Mouse (Mus musculus): ENCODE measurements around the gene Rab3d. TPM values are rescaled to one million over a fixed set of nuclear protein-coding genes. Genes with fewer than 3 reads are reported as not detected.

Gene Rab3d
- polyA plus RNA-seq, 1 experiment from 2014 or later, result 41.4 TPM

GRCm38 (mm10) chr9:21958372-21958771, 40.4 kb upstream of the Rab3d start:
- Histone ChIP-seq H3K27me3 (ENCODE audit: control insufficient read depth, insufficient read depth, low read length) (peaks cover 14% of the 10 kb centered on the region), H3K4me2 (replicated peaks; ENCODE audit: low read depth, low read length) (no peak overlapping the region), H3K9ac (replicated peaks; ENCODE audit: low read depth, low read length) (no peak overlapping the region), H3K4me3 (ENCODE audit: low read depth, low read length) (no peak overlapping the region), H3K36me3 (ENCODE audit: control insufficient read depth, insufficient read depth, low read length) (no peaks in the 10 kb centered on the region), H3K9me3 (ENCODE audit: control insufficient read depth, low read depth, low read length) (no peaks in the 10 kb centered on the region), H3K4me1 (ENCODE audit: control insufficient read depth, insufficient read depth, low read length) (peaks cover 16% of the 10 kb centered on the region; the same call in 1 of the 2 replicates), H3K27ac (ENCODE audit: low read length) (no peak overlapping the region)
- ATAC-seq (ENCODE audit: insufficient number of reproducible peaks, insufficient read depth, low FRiP score, low read depth), result no peak
- 72% methylated on average over 5 of the region's 5 CpGs for WGBS

DNA sequence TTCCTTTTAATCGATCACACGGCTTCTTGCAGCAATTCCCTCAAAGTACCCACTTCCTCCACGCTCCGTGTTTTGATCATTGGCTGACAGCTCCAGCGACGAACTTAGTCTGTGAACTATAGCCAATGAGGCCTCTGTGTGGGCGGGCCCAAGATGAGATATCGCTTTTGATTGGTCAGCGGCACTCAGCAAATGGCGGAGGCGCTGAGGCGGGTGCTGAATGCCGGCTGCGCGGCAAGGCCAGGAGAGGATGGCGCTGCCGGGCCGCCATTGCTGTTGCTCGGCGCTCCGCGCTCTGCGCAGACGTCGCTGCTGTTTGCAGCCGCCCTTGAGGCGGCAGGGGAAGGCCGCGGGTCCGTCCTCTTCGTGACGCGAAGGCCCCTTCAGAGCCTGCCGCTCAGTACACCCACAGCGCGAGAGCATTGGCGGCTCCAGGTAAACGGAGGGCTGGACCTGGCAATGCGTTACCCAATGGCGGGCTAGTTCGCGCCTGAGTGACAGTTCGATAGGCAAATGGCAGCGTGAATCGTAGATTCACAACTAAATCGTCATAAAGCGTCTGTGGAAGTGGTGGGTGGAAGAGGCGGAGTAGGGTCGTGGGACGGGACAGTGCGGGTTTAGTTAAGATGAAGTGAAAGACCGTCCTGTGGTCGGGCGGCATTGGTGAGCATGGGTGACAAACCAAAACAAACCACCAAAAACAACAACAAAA, 37.7 kb upstream of the Rab3d start, which contains the start of gene Swsap1:
Gene Swsap1 (plus strand): TSS at position 186 of the 712 bp plus-strand sequence.
- under 1% methylated on average over 54 of the region's 54 CpGs for WGBS
- ATAC-seq (ENCODE audit: insufficient number of reproducible peaks, insufficient read depth, low FRiP score, low read depth), result peak; percentile 97
- peak within 1 kb of the TSS; percentile 87 for H3K27ac ChIP-seq (ENCODE audit: low read length)

GRCm38 (mm10) chr9:21955225-21955569, 37.2 kb upstream of the Rab3d start:
- 2% methylated on average over 18 of the region's 18 CpGs for WGBS
- H3K9ac ChIP-seq (replicated peaks; ENCODE audit: low read depth, low read length), result peak overlapping the region; percentile 57
- H3K9me3 ChIP-seq (ENCODE audit: control insufficient read depth, low read depth, low read length), result no peaks in the 10 kb centered on the region
- peak overlapping the region; percentile 66 for H3K4me3 ChIP-seq (ENCODE audit: low read depth, low read length)
- peak overlapping the region; percentile 59 for H3K4me2 ChIP-seq (replicated peaks; ENCODE audit: low read depth, low read length)
- peak; percentile 73 for ATAC-seq (ENCODE audit: insufficient number of reproducible peaks, insufficient read depth, low FRiP score, low read depth)
- H3K36me3 ChIP-seq (ENCODE audit: control insufficient read depth, insufficient read depth, low read length), result no peaks in the 10 kb centered on the region
- H3K27ac ChIP-seq (ENCODE audit: low read length), result peak overlapping the region; percentile 87; the same call in 1 of the 2 replicates
- no peaks in the 10 kb centered on the region for H3K4me1 ChIP-seq (ENCODE audit: control insufficient read depth, insufficient read depth, low read length)
- H3K27me3 ChIP-seq (ENCODE audit: control insufficient read depth, insufficient read depth, low read length), result peaks cover under 1% of the 10 kb centered on the region; the same call in 1 of the 2 replicates

More for the DNA sequence above, 37.7 kb upstream of the Rab3d start, which contains the start of gene Swsap1:
- Histone ChIP-seq H3K27me3 (ENCODE audit: control insufficient read depth, insufficient read depth, low read length) (peaks cover 6% of the 10 kb centered on the region), H3K36me3 (ENCODE audit: control insufficient read depth, insufficient read depth, low read length) (no peaks in the 10 kb centered on the region), H3K9ac (replicated peaks; ENCODE audit: low read depth, low read length) (peak within 1 kb of the TSS; percentile 57), H3K4me1 (ENCODE audit: control insufficient read depth, insufficient read depth, low read length) (no peaks in the 10 kb centered on the region; the same call in 1 of the 2 replicates), H3K9me3 (ENCODE audit: control insufficient read depth, low read depth, low read length) (no peaks in the 10 kb centered on the region), H3K4me2 (replicated peaks; ENCODE audit: low read depth, low read length) (peak within 1 kb of the TSS; percentile 59), H3K4me3 (ENCODE audit: low read depth, low read length) (peak within 1 kb of the TSS; percentile 66)

DNA sequence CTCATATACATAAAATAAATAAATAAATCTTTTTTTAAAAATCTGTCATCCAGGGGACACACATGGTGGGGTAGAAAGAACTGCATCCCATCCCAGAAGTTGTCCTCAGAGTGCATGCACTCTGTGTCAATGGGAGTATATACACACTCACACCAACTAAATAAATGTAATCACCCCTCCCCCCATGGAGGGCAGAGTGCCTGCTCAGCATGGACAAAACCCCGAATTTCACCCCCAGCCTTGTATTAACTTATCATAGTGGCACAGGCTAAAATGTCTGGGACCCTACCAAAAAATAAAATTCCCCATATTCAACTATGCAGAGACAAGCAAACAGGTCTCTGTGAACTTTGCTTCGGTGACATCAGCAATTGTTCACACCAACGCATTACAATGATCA, 36.6 kb upstream of the Rab3d start:
- ATAC-seq (ENCODE audit: insufficient number of reproducible peaks, insufficient read depth, low FRiP score, low read depth), result no peak
- H3K27ac ChIP-seq (ENCODE audit: low read length), result no peak overlapping the region
- WGBS, result 73% methylated on average over 3 of the region's 3 CpGs
- H3K4me3 ChIP-seq (ENCODE audit: low read depth, low read length), result no peak overlapping the region
- 0 out of 2 replicates have a peak overlapping the region, but pooled peaks have one; percentile 59 for H3K4me2 ChIP-seq (replicated peaks; ENCODE audit: low read depth, low read length)
- H3K36me3 ChIP-seq (ENCODE audit: control insufficient read depth, insufficient read depth, low read length), result no peaks in the 10 kb centered on the region
- H3K27me3 ChIP-seq (ENCODE audit: control insufficient read depth, insufficient read depth, low read length), result no peaks in the 10 kb centered on the region
- H3K9ac ChIP-seq (replicated peaks; ENCODE audit: low read depth, low read length), result no peak overlapping the region
- H3K9me3 ChIP-seq (ENCODE audit: control insufficient read depth, low read depth, low read length), result no peaks in the 10 kb centered on the region
- H3K4me1 ChIP-seq (ENCODE audit: control insufficient read depth, insufficient read depth, low read length), result no peaks in the 10 kb centered on the region

GRCm38 (mm10) chr9:21953600-21953999, 35.6 kb upstream of the Rab3d start:
- Histone ChIP-seq H3K4me3 (ENCODE audit: low read depth, low read length) (no peak overlapping the region), H3K9ac (replicated peaks; ENCODE audit: low read depth, low read length) (no peak overlapping the region), H3K4me2 (replicated peaks; ENCODE audit: low read depth, low read length) (no peak overlapping the region), H3K4me1 (ENCODE audit: control insufficient read depth, insufficient read depth, low read length) (no peaks in the 10 kb centered on the region), H3K9me3 (ENCODE audit: control insufficient read depth, low read depth, low read length) (no peaks in the 10 kb centered on the region), H3K27ac (ENCODE audit: low read length) (no peak overlapping the region), H3K36me3 (ENCODE audit: control insufficient read depth, insufficient read depth, low read length) (no peaks in the 10 kb centered on the region), H3K27me3 (ENCODE audit: control insufficient read depth, insufficient read depth, low read length) (no peaks in the 10 kb centered on the region)
- no peak for ATAC-seq (ENCODE audit: insufficient number of reproducible peaks, insufficient read depth, low FRiP score, low read depth)
- WGBS, result 14% methylated on average over 3 of the region's 3 CpGs

DNA sequence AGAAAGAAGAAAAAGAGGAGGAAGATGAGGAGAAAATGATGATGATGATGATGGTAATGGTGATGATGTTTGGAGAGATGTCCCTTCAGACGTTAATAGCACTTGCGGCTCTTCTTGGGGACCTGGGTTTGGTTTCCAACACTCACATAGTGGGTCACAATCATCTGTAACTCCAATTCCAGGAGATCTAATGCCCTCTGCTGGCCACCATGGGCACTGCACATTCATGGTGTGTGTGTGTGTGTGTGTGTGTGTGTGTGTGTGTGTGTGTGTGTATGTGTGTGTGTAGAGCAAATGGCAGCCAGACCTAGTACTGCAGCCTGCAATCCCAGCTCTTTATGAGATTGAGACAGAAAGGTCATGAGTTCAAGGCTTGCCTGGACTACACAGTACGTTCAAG, 34.0 kb upstream of the Rab3d start:
- H3K4me3 ChIP-seq (ENCODE audit: low read depth, low read length), result no peak overlapping the region
- ATAC-seq (ENCODE audit: insufficient number of reproducible peaks, insufficient read depth, low FRiP score, low read depth), result no peak
- no peaks in the 10 kb centered on the region; the same call in 1 of the 2 replicates for H3K4me1 ChIP-seq (ENCODE audit: control insufficient read depth, insufficient read depth, low read length)
- H3K9me3 ChIP-seq (ENCODE audit: control insufficient read depth, low read depth, low read length), result no peaks in the 10 kb centered on the region
- H3K27me3 ChIP-seq (ENCODE audit: control insufficient read depth, insufficient read depth, low read length), result no peaks in the 10 kb centered on the region
- H3K27ac ChIP-seq (ENCODE audit: low read length), result no peak overlapping the region
- 72% methylated on average over 3 of the region's 3 CpGs for WGBS
- no peaks in the 10 kb centered on the region for H3K36me3 ChIP-seq (ENCODE audit: control insufficient read depth, insufficient read depth, low read length)
- H3K9ac ChIP-seq (replicated peaks; ENCODE audit: low read depth, low read length), result no peak overlapping the region
- H3K4me2 ChIP-seq (replicated peaks; ENCODE audit: low read depth, low read length), result no peak overlapping the region

DNA sequence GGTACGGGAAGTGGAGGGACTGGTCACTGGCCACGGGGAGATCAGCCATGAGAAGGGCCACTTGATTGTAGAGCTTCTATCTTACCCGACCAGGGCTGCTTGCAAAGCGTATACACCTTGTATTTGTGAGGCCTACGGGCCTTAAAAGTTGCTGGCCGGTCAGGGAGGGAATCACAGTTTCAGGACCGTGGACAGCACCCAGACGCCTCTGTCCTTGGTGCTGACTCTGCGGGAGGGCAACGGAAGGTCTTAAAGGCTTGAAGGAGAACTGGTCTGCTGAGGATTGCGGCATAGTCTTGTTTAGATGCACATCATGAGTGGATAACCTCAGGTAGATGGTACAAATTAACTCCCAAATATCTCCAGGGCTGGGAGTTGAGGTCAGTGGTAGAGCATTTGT, 32.3 kb upstream of the Rab3d start:
- ATAC-seq (ENCODE audit: insufficient number of reproducible peaks, insufficient read depth, low FRiP score, low read depth), result no peak
- Histone ChIP-seq H3K27me3 (ENCODE audit: control insufficient read depth, insufficient read depth, low read length) (no peaks in the 10 kb centered on the region), H3K36me3 (ENCODE audit: control insufficient read depth, insufficient read depth, low read length) (no peaks in the 10 kb centered on the region), H3K4me3 (ENCODE audit: low read depth, low read length) (no peak overlapping the region), H3K9ac (replicated peaks; ENCODE audit: low read depth, low read length) (no peak overlapping the region), H3K27ac (ENCODE audit: low read length) (no peak overlapping the region), H3K9me3 (ENCODE audit: control insufficient read depth, low read depth, low read length) (no peaks in the 10 kb centered on the region), H3K4me1 (ENCODE audit: control insufficient read depth, insufficient read depth, low read length) (no peaks in the 10 kb centered on the region; the same call in 1 of the 2 replicates), H3K4me2 (replicated peaks; ENCODE audit: low read depth, low read length) (no peak overlapping the region)
- 11% methylated on average over 11 of the region's 11 CpGs for WGBS

GRCm38 (mm10) chr9:21948790-21949189, 30.8 kb upstream of the Rab3d start:
- Histone ChIP-seq H3K4me2 (replicated peaks; ENCODE audit: low read depth, low read length) (no peak overlapping the region), H3K36me3 (ENCODE audit: control insufficient read depth, insufficient read depth, low read length) (no peaks in the 10 kb centered on the region), H3K9me3 (ENCODE audit: control insufficient read depth, low read depth, low read length) (no peaks in the 10 kb centered on the region), H3K4me1 (ENCODE audit: control insufficient read depth, insufficient read depth, low read length) (no peaks in the 10 kb centered on the region; the same call in 1 of the 2 replicates), H3K27ac (ENCODE audit: low read length) (no peak overlapping the region), H3K9ac (replicated peaks; ENCODE audit: low read depth, low read length) (no peak overlapping the region), H3K4me3 (ENCODE audit: low read depth, low read length) (no peak overlapping the region), H3K27me3 (ENCODE audit: control insufficient read depth, insufficient read depth, low read length) (no peaks in the 10 kb centered on the region)
- 61% methylated on average over 6 of the region's 6 CpGs for WGBS
- no peak for ATAC-seq (ENCODE audit: insufficient number of reproducible peaks, insufficient read depth, low FRiP score, low read depth)

Data from stomach, embryonic 14.5 days (tissue).